Mouse (Mus musculus) brown adipose tissue, adult 24 weeks (tissue): ENCODE results near the gene Ano8. TPM values are rescaled to one million over a fixed set of nuclear protein-coding genes. Genes with fewer than 3 reads are reported as not detected.
"Not testable (repeated sequence)": the region's sequence is repeated elsewhere in the genome, so short reads cannot be mapped to it uniquely, and the experiment has no call there.

Source experiments
- H3K27ac ChIP-seq: fragments of 200-500 bp; replicated peaks from 2 replicates; pipeline ENCODE4 v1.5.1; 2012; ENCODE audit warnings: low read depth, mild to moderate bottlenecking, low read length
- H3K4me1 ChIP-seq: fragments of 200-500 bp; 2 replicates; pipeline ENCODE4 v1.6.1; 2012; ENCODE audit warnings: low read length, mixed read lengths; ENCODE audit not compliant: control insufficient read depth, insufficient read depth, insufficient read length
- H3K4me3 ChIP-seq: fragments of 200-500 bp; 2 replicates; pipeline ENCODE4 v1.5.1; 2012; ENCODE audit warnings: low read depth, mild to moderate bottlenecking, low read length, moderate library complexity; ENCODE audit not compliant: insufficient read depth
- polyA plus RNA-seq: library from polyadenylated mRNA; stranded (reverse); fragments of >200 nt; gene quantifications from 2 replicates; pipeline ENCODE4 v1.2.4, GENCODE M21; 2012; ENCODE audit not compliant: missing spikeins, insufficient read depth, insufficient read length

The Ano8 gene
- polyA plus RNA-seq, 1 experiment, result 7.3 TPM

GRCm38 (mm10) chr8:71452669-71453068, 33.1 kb downstream of the Ano8 start:
- H3K27ac ChIP-seq, result no peak overlapping the region
- no peak overlapping the region for H3K4me3 ChIP-seq
- 0 out of 2 replicates have a peak, but pooled peaks cover 3% of the 10 kb centered on the region for H3K4me1 ChIP-seq

GRCm38 (mm10) chr8:71451777-71452176, 34.0 kb downstream of the Ano8 start:
- no peaks in the 10 kb centered on the region for H3K4me1 ChIP-seq
- no peak overlapping the region for H3K4me3 ChIP-seq
- H3K27ac ChIP-seq, result no peak overlapping the region

- H3K4me3 ChIP-seq, result no peak overlapping the region
- no peak overlapping the region for H3K27ac ChIP-seq
- H3K4me1 ChIP-seq, result no peaks in the 10 kb centered on the region
These were observed 34.4 kb downstream of the Ano8 start for GRCm38 (mm10) chr8:71451337-71451736.

GRCm38 (mm10) chr8:71445096-71445495, 40.7 kb downstream of the Ano8 start:
- Histone ChIP-seq H3K27ac (no peak overlapping the region), H3K4me3 (no peak overlapping the region), H3K4me1 (no peaks in the 10 kb centered on the region)

- no peak overlapping the region for H3K4me3 ChIP-seq
- H3K27ac ChIP-seq, result no peak overlapping the region
- H3K4me1 ChIP-seq, result no peaks in the 10 kb centered on the region
These were observed 44.4 kb downstream of the Ano8 start for GRCm38 (mm10) chr8:71441404-71441803.

GRCm38 (mm10) chr8:71437041-71437440, 48.7 kb downstream of the Ano8 start:
- Histone ChIP-seq H3K4me1 (no peaks in the 10 kb centered on the region), H3K27ac (no peak overlapping the region), H3K4me3 (no peak overlapping the region)

GRCm38 (mm10) chr8:71432935-71433334, 52.8 kb downstream of the Ano8 start:
- not testable (repeated sequence) for H3K4me1 ChIP-seq, H3K4me3 ChIP-seq

More at GRCm38 (mm10) chr8:71432935-71433334, 52.8 kb downstream of the Ano8 start:
- not testable (repeated sequence) for H3K27ac ChIP-seq

Other genes with a start within 250 kb of the Ano8 start
- gene Myo9b, start 213.2 kb downstream of the Ano8 start, polyA plus RNA-seq, result 10.3 and 14.4 TPM in 2 replicates
- 2.8 and 5.3 TPM in 2 replicates for gene Haus8, start 213.0 kb downstream of the Ano8 start, polyA plus RNA-seq
- gene Use1, start 119.1 kb downstream of the Ano8 start, polyA plus RNA-seq, result 116 and 173 TPM in 2 replicates
- gene Ocel1, start 114.7 kb downstream of the Ano8 start, polyA plus RNA-seq, result 8.3 and 9.1 TPM in 2 replicates
- 43.4 and 56.0 TPM in 2 replicates for gene Nr2f6, start 104.0 kb downstream of the Ano8 start, polyA plus RNA-seq
- 12.8 and 20.7 TPM in 2 replicates for gene Ushbp1, start 90.2 kb downstream of the Ano8 start, polyA plus RNA-seq
- 78.3 and 79.0 TPM in 2 replicates for gene Babam1, start 89.1 kb downstream of the Ano8 start, polyA plus RNA-seq
- gene Ankle1, start 80.0 kb downstream of the Ano8 start, polyA plus RNA-seq, result not detected in 2 replicates
- gene Abhd8, start 22.3 kb downstream of the Ano8 start, polyA plus RNA-seq, result 2.2 and 2.6 TPM in 2 replicates
- gene Mrpl34, start 21.0 kb downstream of the Ano8 start, polyA plus RNA-seq, result 313 and 378 TPM in 2 replicates
- 23.6 and 34.4 TPM in 2 replicates for gene Dda1, start 16.8 kb downstream of the Ano8 start, polyA plus RNA-seq
- 6.7 and 9.1 TPM in 2 replicates for gene Gtpbp3, start 2.1 kb upstream of the Ano8 start, polyA plus RNA-seq
- 4.3 and 6.1 TPM in 2 replicates for gene Plvap, start 25.8 kb upstream of the Ano8 start, polyA plus RNA-seq
- not detected in 2 replicates for gene Ccdc194, start 39.7 kb upstream of the Ano8 start, polyA plus RNA-seq
- 17.3 and 38.4 TPM in 2 replicates for gene Bst2, start 51.5 kb upstream of the Ano8 start, polyA plus RNA-seq
- gene Mvb12a, start 57.0 kb upstream of the Ano8 start, polyA plus RNA-seq, result 29.7 and 30.9 TPM in 2 replicates
- not detected in 2 replicates for gene Tmem221, start 72.9 kb upstream of the Ano8 start, polyA plus RNA-seq
- gene Nxnl1, start 80.6 kb upstream of the Ano8 start, polyA plus RNA-seq, result 0.50 and 1.5 TPM in 2 replicates
- gene Slc27a1, start 82.9 kb upstream of the Ano8 start, polyA plus RNA-seq, result 71.7 and 118 TPM in 2 replicates
- 181 and 189 TPM in 2 replicates for gene Pgls, start 106.2 kb upstream of the Ano8 start, polyA plus RNA-seq
- gene Fam129c, start 111.7 kb upstream of the Ano8 start, polyA plus RNA-seq, result 1.5 TPM in 1 of 2 replicates, not detected in the other
- gene Colgalt1, start 125.0 kb upstream of the Ano8 start, polyA plus RNA-seq, result 15.1 and 20.1 TPM in 2 replicates
- 0.32 and 1.6 TPM in 2 replicates for gene Unc13a, start 185.8 kb upstream of the Ano8 start, polyA plus RNA-seq
- 13.9 and 14.6 TPM in 2 replicates for gene Jak3, start 190.3 kb upstream of the Ano8 start, polyA plus RNA-seq
- gene Insl3, start 203.3 kb upstream of the Ano8 start, polyA plus RNA-seq, result 2.5 and 5.9 TPM in 2 replicates
- 1.5 and 2.8 TPM in 2 replicates for gene B3gnt3, start 215.8 kb upstream of the Ano8 start, polyA plus RNA-seq
- gene Fcho1, start 239.8 kb upstream of the Ano8 start, polyA plus RNA-seq, result not detected in 2 replicates